Mouse (Mus musculus) bone marrow, adult 2 months (tissue): Measurements from ENCODE around the gene 3110082I17Rik. TPM values are rescaled to one million over a fixed set of nuclear protein-coding genes. Genes with fewer than 3 reads are reported as not detected.

Experiments used
- H3K27ac ChIP-seq: fragments of 200-500 bp; 2 replicates; pipeline ENCODE4 v1.5.1; 2012; ENCODE audit warnings: low read depth, mild to moderate bottlenecking, control low read depth, inconsistent platforms, low read length; ENCODE audit not compliant: control insufficient read depth, poor library complexity, insufficient read depth
- H3K4me1 ChIP-seq: fragments of 200-500 bp; 2 replicates; pipeline ENCODE4 v1.6.1; 2011; ENCODE audit warnings: low read length; ENCODE audit not compliant: control insufficient read depth, insufficient read depth
- H3K4me3 ChIP-seq: fragments of 200-500 bp; replicated peaks from 2 replicates; pipeline ENCODE3; 2011; ENCODE audit warnings: mild to moderate bottlenecking, low read depth, low read length, control low read depth; ENCODE audit not compliant: control insufficient read depth
- CTCF ChIP-seq: fragments of 200-500 bp; IDR thresholded peaks from 2 replicates; pipeline ENCODE4 v1.5.1; 2011; ENCODE audit warnings: low read length, control low read depth; ENCODE audit not compliant: control insufficient read depth, insufficient read depth
- POLR2A ChIP-seq: fragments of 200-500 bp; IDR thresholded peaks from 2 replicates; pipeline ENCODE4 v1.6.1; 2011; ENCODE audit warnings: low read depth, mild to moderate bottlenecking, control low read depth, low read length, borderline replicate concordance; ENCODE audit not compliant: control insufficient read depth
- WGBS: fragments of 180-500 bp; shearing (Covaris S2); methylation state at CpG from one replicate; pipeline ENCODE4 v1.1.7; 2018; 5-methylcytosine and 5-hydroxymethylcytosine counted together
- polyA plus RNA-seq: library from polyadenylated mRNA; stranded (reverse); fragments of >200 nt; gene quantifications from 2 replicates; pipeline ENCODE4 v1.2.4, GENCODE M21; 2011; ENCODE audit warnings: low replicate concordance; ENCODE audit not compliant: missing spikeins, insufficient read depth, insufficient read length

The 3110082I17Rik gene
- polyA plus RNA-seq, 1 experiment = 12.8 TPM

DNA sequence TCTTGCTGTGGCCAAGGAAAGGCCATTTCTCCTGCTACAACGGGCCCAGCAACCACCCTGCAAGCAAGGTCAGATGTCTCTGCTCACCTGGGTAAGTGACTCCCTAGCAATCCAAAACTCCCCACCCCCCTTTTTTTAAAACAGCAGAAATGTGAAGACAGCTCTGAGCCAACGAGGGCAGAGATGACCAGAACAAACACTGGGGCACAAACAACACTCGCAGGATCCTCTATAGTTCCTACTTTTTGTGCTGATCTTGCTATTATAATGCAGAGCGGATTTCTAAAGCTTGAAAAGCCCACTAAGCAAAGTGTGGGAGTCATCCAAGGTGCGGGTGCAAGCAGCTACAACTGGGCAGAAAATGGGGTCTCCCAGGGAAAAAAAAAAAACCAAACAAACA lies 89.2 kb downstream of the 3110082I17Rik start:
- WGBS = 55% methylated on average over 5 of the region's 5 CpGs
- TF ChIP-seq POLR2A = no peak
- TF ChIP-seq CTCF = no peak
- Histone ChIP-seq H3K27ac (peak overlapping the region; percentile 96; the same call in 1 of the 2 replicates), H3K4me3 (peak overlapping the region; percentile 87), H3K4me1 (peaks cover 19% of the 10 kb centered on the region)

DNA sequence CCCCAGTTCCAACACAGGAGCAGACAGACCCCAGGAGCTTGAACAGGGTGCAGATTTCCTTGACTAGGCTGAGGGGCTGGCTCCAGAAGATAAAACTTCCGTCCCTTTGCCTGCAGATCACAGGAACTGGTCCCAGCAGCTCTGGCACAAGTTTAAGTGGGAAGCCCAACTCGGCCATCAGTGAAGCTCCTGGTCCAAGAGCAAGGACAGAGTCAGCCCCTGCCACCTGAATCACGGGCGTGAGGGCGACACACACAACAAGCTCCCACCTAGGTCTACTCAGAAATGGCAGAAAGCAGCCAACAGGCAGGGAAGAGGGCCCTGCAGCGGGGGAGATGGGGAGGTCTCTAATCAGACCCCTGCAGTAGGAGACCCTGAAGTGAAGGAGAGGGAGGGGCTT lies 90.0 kb downstream of the 3110082I17Rik start:
- H3K4me1 ChIP-seq = peaks cover 20% of the 10 kb centered on the region
- 74% methylated on average over 6 of the region's 6 CpGs for WGBS
- H3K4me3 ChIP-seq = no peak overlapping the region
- peak overlapping the region; percentile 16; the same call in 1 of the 2 replicates for H3K27ac ChIP-seq
- TF ChIP-seq POLR2A = no peak
- no peak for TF ChIP-seq CTCF

- H3K27ac ChIP-seq = no peak overlapping the region
- no peak overlapping the region for H3K4me3 ChIP-seq
- peaks cover 23% of the 10 kb centered on the region for H3K4me1 ChIP-seq
- WGBS = 85% methylated on average over 11 of the region's 11 CpGs
- TF ChIP-seq POLR2A (no peak), CTCF (no peak)
Observed at GRCm38 (mm10) chr5:139368638-139369320, 91.5 kb downstream of the 3110082I17Rik start.

DNA sequence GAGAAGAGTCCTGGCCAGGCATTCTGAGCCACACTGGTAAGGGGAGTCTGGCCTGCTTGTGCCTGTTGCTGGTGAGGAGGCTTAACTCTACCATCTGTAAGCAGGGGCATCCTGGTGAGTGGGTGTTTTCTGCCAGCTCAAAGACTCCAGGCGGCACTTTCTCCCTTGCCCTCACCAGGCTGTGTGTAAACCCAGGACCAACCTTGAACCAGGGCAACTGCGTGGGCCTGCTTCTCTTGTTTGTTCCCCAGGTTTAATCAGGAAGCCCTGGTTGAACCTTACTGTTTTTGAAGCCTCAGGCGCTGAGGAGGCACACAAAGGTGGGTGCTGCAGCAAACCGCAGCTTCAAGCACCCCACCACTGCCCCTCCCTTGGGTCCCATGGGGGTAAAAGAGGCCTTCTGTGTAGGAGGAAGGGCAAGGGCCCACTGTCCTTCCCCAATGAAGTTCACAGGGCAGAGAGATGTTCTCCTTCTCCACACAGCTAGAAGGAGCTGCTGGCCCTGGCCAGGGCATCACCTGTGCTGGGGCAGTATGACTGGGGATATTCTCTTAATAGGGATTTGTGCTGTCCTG lies 92.4 kb downstream of the 3110082I17Rik start:
- TF ChIP-seq CTCF (no peak), POLR2A (no peak)
- Histone ChIP-seq H3K27ac (peak overlapping the region; percentile 50), H3K4me1 (peaks cover 19% of the 10 kb centered on the region), H3K4me3 (no peak overlapping the region)
- 62% methylated on average over 4 of the region's 4 CpGs for WGBS

GRCm38 (mm10) chr5:139366484-139366883 lies 93.8 kb downstream of the 3110082I17Rik start:
- peaks cover 17% of the 10 kb centered on the region for H3K4me1 ChIP-seq
- TF ChIP-seq POLR2A = no peak
- TF ChIP-seq CTCF = no peak
- WGBS = 54% methylated on average over 11 of the region's 11 CpGs
- H3K27ac ChIP-seq = peak overlapping the region; percentile 57; the same call in 1 of the 2 replicates
- no peak overlapping the region for H3K4me3 ChIP-seq

DNA sequence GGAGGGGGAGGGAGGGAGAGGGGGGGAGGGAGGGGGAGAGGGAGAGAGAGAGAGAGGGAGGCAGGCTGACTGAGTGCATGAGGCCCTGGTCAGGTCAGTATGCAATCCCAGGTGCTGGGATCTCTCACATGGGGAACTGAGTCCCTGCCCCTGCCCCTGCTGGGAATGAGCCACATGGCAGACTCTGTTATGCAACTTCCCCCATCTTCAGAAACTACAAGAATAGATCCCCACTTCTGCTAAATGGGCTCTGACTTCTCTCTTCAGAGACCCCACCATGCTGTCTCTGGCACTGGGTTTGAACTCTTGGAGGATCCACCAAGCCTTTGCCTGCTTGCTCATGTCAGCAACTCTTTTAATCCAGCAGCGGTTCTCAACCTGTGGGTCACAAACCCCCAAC lies 94.5 kb downstream of the 3110082I17Rik start:
- 23% methylated on average over 1 of the region's 1 CpGs for WGBS
- Histone ChIP-seq H3K27ac (peak overlapping the region; percentile 57; the same call in 1 of the 2 replicates), H3K4me3 (no peak overlapping the region), H3K4me1 (peaks cover 17% of the 10 kb centered on the region)
- no peak for TF ChIP-seq CTCF
- no peak for TF ChIP-seq POLR2A

DNA sequence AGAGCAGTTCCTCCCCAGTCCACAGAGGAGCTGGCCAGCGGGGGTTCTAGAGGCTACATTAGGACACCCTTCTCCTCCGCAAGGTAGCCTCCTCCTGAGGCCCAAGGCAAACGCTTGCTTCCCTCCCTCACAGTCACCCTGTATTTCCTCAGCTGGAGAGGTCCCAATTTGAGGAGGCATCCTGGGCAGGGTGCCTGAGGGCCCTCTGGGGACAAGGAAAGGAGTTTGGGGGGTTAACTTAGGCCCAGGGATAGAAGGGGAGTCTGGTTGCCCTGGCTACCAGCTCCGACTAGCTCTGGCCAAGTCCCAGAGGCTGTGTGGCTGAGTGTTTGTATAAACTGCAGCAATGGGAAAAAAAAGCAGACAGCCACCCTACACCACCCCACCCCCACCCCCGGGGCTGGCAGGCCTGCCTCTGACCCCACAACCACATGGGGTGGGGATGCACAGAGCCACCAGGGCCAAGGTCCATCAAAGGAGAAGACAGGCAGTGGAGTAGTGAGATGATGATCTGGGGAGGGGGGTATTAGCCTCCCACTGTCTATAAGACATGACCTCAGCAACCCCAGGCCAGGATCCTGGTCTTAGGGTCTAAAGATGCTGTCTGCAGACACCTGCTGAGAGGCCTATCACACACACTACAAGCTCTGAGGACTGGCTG lies 95.3 kb downstream of the 3110082I17Rik start:
- WGBS = 17% methylated on average over 5 of the region's 5 CpGs
- Histone ChIP-seq H3K4me3 (no peak overlapping the region), H3K27ac (peak overlapping the region; percentile 62), H3K4me1 (peaks cover 17% of the 10 kb centered on the region)
- TF ChIP-seq POLR2A = no peak
- no peak for TF ChIP-seq CTCF

DNA sequence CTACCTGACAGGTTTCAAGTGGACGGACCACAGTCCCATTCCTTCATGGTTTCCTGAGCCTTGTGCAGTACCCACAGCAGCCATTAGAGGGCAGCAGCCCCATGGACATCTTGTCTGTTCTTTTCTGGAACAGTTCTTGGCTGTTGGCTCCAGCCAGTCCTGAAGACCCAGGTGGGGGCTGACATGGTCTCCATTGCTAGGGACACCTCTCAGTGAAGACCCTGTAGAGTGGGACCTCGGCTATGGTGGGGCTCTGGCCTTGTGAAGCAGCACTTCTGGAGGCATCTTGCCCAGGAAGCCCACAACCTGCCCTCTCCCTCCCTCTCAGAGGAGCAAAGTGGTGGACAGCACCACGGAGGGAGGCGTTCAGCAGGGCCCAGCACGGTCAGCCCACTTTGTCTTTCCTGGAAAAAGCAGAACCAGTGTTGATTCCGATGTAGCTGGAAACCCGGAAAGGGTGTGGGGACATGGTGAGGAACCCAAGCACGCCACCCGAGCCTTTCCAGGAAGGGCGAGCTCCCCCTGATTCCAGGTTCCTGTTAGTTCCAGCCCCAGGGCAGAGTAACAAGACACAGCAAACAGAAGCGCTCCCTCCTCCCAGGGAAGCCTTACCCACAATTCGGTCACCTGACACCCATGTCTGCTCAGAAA lies 95.9 kb downstream of the 3110082I17Rik start:
- TF ChIP-seq CTCF (peak; percentile 98), POLR2A (0 out of 2 replicates have a peak, but pooled peaks have one; percentile 17)
- H3K27ac ChIP-seq = peak overlapping the region; percentile 62
- peaks cover 17% of the 10 kb centered on the region for H3K4me1 ChIP-seq
- 11% methylated on average over 12 of the region's 12 CpGs for WGBS
- H3K4me3 ChIP-seq = no peak overlapping the region
